Mouse (Mus musculus): Measurements from ENCODE around the gene Smyd1. TPM values are rescaled to one million over a fixed set of nuclear protein-coding genes. Genes with fewer than 3 reads are reported as not detected.

Smyd1 gene
- total RNA-seq, 1 experiment = 6.8 TPM

DNA sequence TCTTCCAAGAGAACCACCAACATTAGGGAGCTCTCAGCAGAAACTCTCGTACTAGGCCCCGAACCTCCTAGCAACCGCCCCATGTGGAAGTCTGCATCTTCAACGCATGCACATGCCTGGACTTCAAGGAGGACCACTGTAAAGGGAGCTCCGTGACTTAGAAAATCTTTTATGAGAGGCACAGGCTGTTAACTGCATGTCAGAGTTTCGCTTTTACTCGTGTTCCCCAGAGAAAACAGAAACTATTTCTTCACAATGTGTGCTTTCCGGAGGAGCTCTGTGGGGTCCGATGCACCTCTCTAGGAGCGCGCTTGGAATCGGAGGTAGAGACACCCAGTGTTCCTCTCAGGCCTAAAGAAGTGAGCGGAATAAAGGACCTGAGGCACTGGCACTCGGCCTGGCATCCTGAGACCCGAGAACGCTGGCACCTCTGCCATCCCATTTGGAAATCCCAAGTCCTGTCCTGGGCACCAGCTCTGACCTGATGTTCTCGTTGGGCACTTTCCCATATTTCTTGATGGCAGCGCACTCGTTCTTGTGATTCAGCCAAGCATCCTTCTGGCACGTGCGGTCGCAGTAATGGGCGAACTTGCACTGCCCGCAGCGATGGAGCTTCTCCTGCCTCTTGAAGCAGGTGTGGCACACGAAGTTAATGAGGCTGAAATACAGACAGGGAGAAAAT is 82.8 kb downstream of the Smyd1 start:
- H3K9me3 ChIP-seq (ENCODE audit: control insufficient read depth, insufficient read depth, low read depth, low read length) = no peaks in the 10 kb centered on the region
- DNase-seq (ENCODE audit: low read depth, low spot score) = no peak
- no peaks in the 10 kb centered on the region for H3K36me3 ChIP-seq (ENCODE audit: control insufficient read depth, insufficient read depth, low read length, poor library complexity, severe bottlenecking)
- peak overlapping the region in 1 of 2 experiments; percentile 10; a peak in 1 of 4 replicates for H3K4me3 ChIP-seq (ENCODE audit: insufficient read depth in 1 of 2, low read depth in 1 of 2, low read length in 2 of 2, poor library complexity in 1 of 2, severe bottlenecking in 1 of 2)
- peaks cover 0 to 6% of the 10 kb centered on the region in 2 experiments; a peak in 2 of 4 replicates for H3K4me1 ChIP-seq (ENCODE audit: control insufficient read depth in 2 of 2, insufficient read depth in 2 of 2, low read length in 2 of 2, poor library complexity in 1 of 2)
- H3K27ac ChIP-seq (ENCODE audit: insufficient read depth, low read depth, low read length, poor library complexity, severe bottlenecking) = no peak overlapping the region
- H3K9ac ChIP-seq (ENCODE audit: insufficient read depth, low read depth, low read length, poor library complexity, severe bottlenecking) = peak overlapping the region; percentile 2; the same call in 1 of the 2 replicates
- in situ Hi-C loops (cut with MboI; ENCODE audit: low sequenced_read_pairs in 2 of 2, unreplicated experiment in 2 of 2) = no loop called here
- TF ChIP-seq HCFC1 (IDR thresholded peaks at IDR 0.05; ENCODE audit: borderline replicate concordance, insufficient read depth, low read length) (no peak), ZC3H11A (IDR thresholded peaks at IDR 0.05; ENCODE audit: borderline replicate concordance, low read depth, low read length) (no peak), ZNF384 (IDR thresholded peaks at IDR 0.05; ENCODE audit: low read depth, low read length) (no peak), CHD2 (IDR thresholded peaks at IDR 0.05; ENCODE audit: low read depth, low read length) (no peak), MAFK (IDR thresholded peaks at IDR 0.05; ENCODE audit: insufficient read depth, low read depth, low read length) (no peak)

DNA sequence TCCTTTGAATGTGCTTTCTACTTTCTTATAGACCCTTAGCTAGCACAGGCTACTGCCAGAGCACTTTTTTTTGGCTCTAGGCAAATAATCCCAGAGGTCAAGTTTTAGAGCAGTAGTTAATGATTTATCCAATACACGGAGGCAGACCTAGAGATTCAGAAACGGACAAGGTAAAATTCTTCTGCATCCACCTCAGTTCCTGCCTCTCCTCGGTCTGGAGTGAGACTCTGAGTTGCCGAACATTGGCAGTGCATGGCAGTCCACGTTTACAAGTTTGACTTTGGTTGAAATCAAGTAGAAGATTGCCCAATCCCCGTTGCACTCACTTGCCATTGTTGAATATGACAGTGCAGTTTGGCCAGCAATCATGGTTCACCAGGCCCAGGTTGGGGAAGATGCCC is 85.0 kb downstream of the Smyd1 start:
- no peak for TF ChIP-seq ZC3H11A (IDR thresholded peaks at IDR 0.05; ENCODE audit: borderline replicate concordance, low read depth, low read length)
- no peak for TF ChIP-seq HCFC1 (IDR thresholded peaks at IDR 0.05; ENCODE audit: borderline replicate concordance, insufficient read depth, low read length)
- no peak for TF ChIP-seq ZNF384 (IDR thresholded peaks at IDR 0.05; ENCODE audit: low read depth, low read length)
- TF ChIP-seq CHD2 (IDR thresholded peaks at IDR 0.05; ENCODE audit: low read depth, low read length) = no peak
- no peak for TF ChIP-seq MAFK (IDR thresholded peaks at IDR 0.05; ENCODE audit: insufficient read depth, low read depth, low read length)
- in situ Hi-C loops (cut with MboI; ENCODE audit: low sequenced_read_pairs in 2 of 2, unreplicated experiment in 2 of 2) = no loop called here
- no peak for DNase-seq (ENCODE audit: low read depth, low spot score)
- Histone ChIP-seq H3K4me3 (ENCODE audit: insufficient read depth in 1 of 2, low read depth in 1 of 2, low read length in 2 of 2, poor library complexity in 1 of 2, severe bottlenecking in 1 of 2) (no peak overlapping the region), H3K9me3 (ENCODE audit: control insufficient read depth, insufficient read depth, low read depth, low read length) (no peaks in the 10 kb centered on the region), H3K36me3 (ENCODE audit: control insufficient read depth, insufficient read depth, low read length, poor library complexity, severe bottlenecking) (no peaks in the 10 kb centered on the region), H3K27ac (ENCODE audit: insufficient read depth, low read depth, low read length, poor library complexity, severe bottlenecking) (no peak overlapping the region), H3K9ac (ENCODE audit: insufficient read depth, low read depth, low read length, poor library complexity, severe bottlenecking) (no peak overlapping the region), H3K4me1 (ENCODE audit: control insufficient read depth in 2 of 2, insufficient read depth in 2 of 2, low read length in 2 of 2, poor library complexity in 1 of 2) (peaks cover 0 to 6% of the 10 kb centered on the region in 2 experiments; a peak in 2 of 4 replicates)

DNA sequence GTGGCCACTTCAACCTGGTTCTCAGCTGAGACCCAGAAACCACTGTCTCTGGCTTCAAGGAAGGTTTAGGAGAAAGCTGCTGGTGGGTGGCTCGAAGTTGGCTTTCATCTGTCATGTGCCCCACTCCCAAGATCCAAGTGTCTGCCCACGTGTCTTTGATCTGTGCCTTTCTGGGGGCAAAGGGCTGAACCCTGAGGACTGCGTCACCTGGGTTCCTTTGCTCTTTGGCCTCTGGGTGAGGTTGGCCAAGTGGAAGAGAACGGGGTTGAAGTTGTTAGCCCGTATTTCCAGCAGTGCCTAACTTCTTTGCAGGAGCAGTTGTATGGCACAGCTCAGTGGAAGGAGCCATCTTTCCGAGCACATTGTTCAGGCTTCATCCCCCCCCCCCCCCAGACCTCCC is 85.5 kb downstream of the Smyd1 start:
- no peaks in the 10 kb centered on the region for H3K9me3 ChIP-seq (ENCODE audit: control insufficient read depth, insufficient read depth, low read depth, low read length)
- H3K4me1 ChIP-seq (ENCODE audit: control insufficient read depth in 2 of 2, insufficient read depth in 2 of 2, low read length in 2 of 2, poor library complexity in 1 of 2) = peaks cover 0 to 6% of the 10 kb centered on the region in 2 experiments; a peak in 2 of 4 replicates
- in situ Hi-C loops (cut with MboI; ENCODE audit: low sequenced_read_pairs in 2 of 2, unreplicated experiment in 2 of 2) = no loop called here

DNA sequence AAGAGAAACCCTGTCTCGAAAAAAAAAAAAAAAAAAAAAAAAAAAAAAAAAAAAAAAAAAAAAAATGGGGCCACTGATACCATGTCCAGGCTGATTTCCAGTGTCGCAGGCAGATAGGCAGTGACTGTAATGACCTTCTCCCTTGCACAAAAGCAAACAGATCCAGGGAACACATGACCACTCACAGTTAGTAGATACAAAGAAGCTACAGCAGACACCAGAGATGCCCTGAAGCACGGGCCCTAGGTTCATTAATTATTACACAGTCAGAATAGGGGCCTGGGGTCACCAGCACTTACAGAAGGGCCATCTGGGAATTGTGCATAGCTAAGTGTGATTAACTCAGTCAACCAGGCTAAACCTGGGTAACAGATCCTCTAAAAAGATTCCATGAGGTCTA is 86.1 kb downstream of the Smyd1 start:
- TF ChIP-seq ZC3H11A (IDR thresholded peaks at IDR 0.05; ENCODE audit: borderline replicate concordance, low read depth, low read length) = no peak
- TF ChIP-seq ZNF384 (IDR thresholded peaks at IDR 0.05; ENCODE audit: low read depth, low read length) = peak; percentile 90
- no peak for TF ChIP-seq HCFC1 (IDR thresholded peaks at IDR 0.05; ENCODE audit: borderline replicate concordance, insufficient read depth, low read length)
- no peak overlapping the region for H3K4me3 ChIP-seq (ENCODE audit: insufficient read depth in 1 of 2, low read depth in 1 of 2, low read length in 2 of 2, poor library complexity in 1 of 2, severe bottlenecking in 1 of 2)
- no peaks in the 10 kb centered on the region for H3K36me3 ChIP-seq (ENCODE audit: control insufficient read depth, insufficient read depth, low read length, poor library complexity, severe bottlenecking)
- H3K27ac ChIP-seq (ENCODE audit: insufficient read depth, low read depth, low read length, poor library complexity, severe bottlenecking) = no peak overlapping the region
- H3K9ac ChIP-seq (ENCODE audit: insufficient read depth, low read depth, low read length, poor library complexity, severe bottlenecking) = no peak overlapping the region
- no peak for DNase-seq (ENCODE audit: low read depth, low spot score)
- H3K4me1 ChIP-seq (ENCODE audit: control insufficient read depth in 2 of 2, insufficient read depth in 2 of 2, low read length in 2 of 2, poor library complexity in 1 of 2) = peaks cover 0 to 6% of the 10 kb centered on the region in 2 experiments; a peak in 2 of 4 replicates
- in situ Hi-C loops (cut with MboI; ENCODE audit: low sequenced_read_pairs in 2 of 2, unreplicated experiment in 2 of 2) = no loop called here
- no peaks in the 10 kb centered on the region for H3K9me3 ChIP-seq (ENCODE audit: control insufficient read depth, insufficient read depth, low read depth, low read length)

More for the DNA sequence above, 85.5 kb downstream of the Smyd1 start:
- Histone ChIP-seq H3K9ac (ENCODE audit: insufficient read depth, low read depth, low read length, poor library complexity, severe bottlenecking) (no peak overlapping the region), H3K36me3 (ENCODE audit: control insufficient read depth, insufficient read depth, low read length, poor library complexity, severe bottlenecking) (no peaks in the 10 kb centered on the region), H3K27ac (ENCODE audit: insufficient read depth, low read depth, low read length, poor library complexity, severe bottlenecking) (no peak overlapping the region), H3K4me3 (ENCODE audit: insufficient read depth in 1 of 2, low read depth in 1 of 2, low read length in 2 of 2, poor library complexity in 1 of 2, severe bottlenecking in 1 of 2) (no peak overlapping the region)
- TF ChIP-seq MAFK (IDR thresholded peaks at IDR 0.05; ENCODE audit: insufficient read depth, low read depth, low read length) (no peak), HCFC1 (IDR thresholded peaks at IDR 0.05; ENCODE audit: borderline replicate concordance, insufficient read depth, low read length) (no peak), CHD2 (IDR thresholded peaks at IDR 0.05; ENCODE audit: low read depth, low read length) (no peak), ZNF384 (IDR thresholded peaks at IDR 0.05; ENCODE audit: low read depth, low read length) (no peak), ZC3H11A (IDR thresholded peaks at IDR 0.05; ENCODE audit: borderline replicate concordance, low read depth, low read length) (no peak)
- no peak for DNase-seq (ENCODE audit: low read depth, low spot score)

Measured in ES-E14 (cell line).